Mouse (Mus musculus): ENCODE data around the gene Mthfsd. TPM values are rescaled to one million over a fixed set of nuclear protein-coding genes. Genes with fewer than 3 reads are reported as not detected.
A peak's percentile ranks its signal among the peaks of the same experiment; 100 is the strongest.

The Mthfsd gene
- polyA plus RNA-seq, 1 experiment, result 22.3 TPM

GRCm38 (mm10) chr8:121119635-121120455 is 11.7 kb upstream of the Mthfsd start:
- peaks cover 39% of the 10 kb centered on the region for H3K79me2 ChIP-seq (ENCODE audit: control insufficient read depth, insufficient read depth)
- H3K36me3 ChIP-seq (ENCODE audit: control insufficient read depth, insufficient read depth), result no peaks in the 10 kb centered on the region
- H3K27me3 ChIP-seq (ENCODE audit: control insufficient read depth, insufficient read depth, insufficient read length), result no peaks in the 10 kb centered on the region

GRCm38 (mm10) chr8:121118634-121119420 is 10.6 kb upstream of the Mthfsd start:
- H3K79me2 ChIP-seq (ENCODE audit: control insufficient read depth, insufficient read depth), result peaks cover 39% of the 10 kb centered on the region
- no peak overlapping the region for H3ac ChIP-seq (ENCODE audit: control insufficient read depth, insufficient read length)
- TF ChIP-seq POLR2AphosphoS2 (IDR thresholded peaks at IDR 0.05; ENCODE audit: insufficient read length, low read depth) (no peak), SRF (IDR thresholded peaks at IDR 0.05; ENCODE audit: control insufficient read depth, insufficient read length, low read depth) (no peak), POLR2A (IDR thresholded peaks at IDR 0.05; ENCODE audit: insufficient read length, low read depth) (no peak), MYOG (IDR thresholded peaks at IDR 0.05; ENCODE audit: control insufficient read depth in 1 of 3, insufficient read depth in 1 of 3, insufficient read length in 2 of 3, low read depth in 2 of 3) (no peak), MYOD1 (IDR thresholded peaks at IDR 0.05; ENCODE audit: control insufficient read depth in 1 of 3, insufficient read length in 2 of 3, low read depth in 2 of 3) (no peak), E2F4 (IDR thresholded peaks at IDR 0.05; ENCODE audit: insufficient read depth) (no peak), REST (IDR thresholded peaks at IDR 0.05; ENCODE audit: insufficient read depth, insufficient read length) (no peak), CEBPB (IDR thresholded peaks at IDR 0.05; ENCODE audit: insufficient read depth, poor library complexity, severe bottlenecking) (no peak), MAX (IDR thresholded peaks at IDR 0.05; ENCODE audit: low read depth) (no peak), TCF12 (IDR thresholded peaks at IDR 0.05; ENCODE audit: insufficient read depth, poor library complexity, severe bottlenecking) (no peak), USF1 (IDR thresholded peaks at IDR 0.05; ENCODE audit: low read depth) (no peak), TCF3 (IDR thresholded peaks at IDR 0.05; ENCODE audit: insufficient read length, low read depth) (no peak)
- no peaks in the 10 kb centered on the region for H3K36me3 ChIP-seq (ENCODE audit: control insufficient read depth, insufficient read depth)
- H3K27me3 ChIP-seq (ENCODE audit: control insufficient read depth, insufficient read depth, insufficient read length), result no peaks in the 10 kb centered on the region
- H3K4me2 ChIP-seq (ENCODE audit: low read depth), result peak overlapping the region; percentile 98
- peak overlapping the region; percentile 82 for H3K4me3 ChIP-seq

More at GRCm38 (mm10) chr8:121119635-121120455, 11.7 kb upstream of the Mthfsd start:
- TF ChIP-seq TCF3 (IDR thresholded peaks at IDR 0.05; ENCODE audit: insufficient read length, low read depth) (no peak), E2F4 (IDR thresholded peaks at IDR 0.05; ENCODE audit: insufficient read depth) (no peak), CEBPB (IDR thresholded peaks at IDR 0.05; ENCODE audit: insufficient read depth, poor library complexity, severe bottlenecking) (no peak), POLR2AphosphoS2 (IDR thresholded peaks at IDR 0.05; ENCODE audit: insufficient read length, low read depth) (no peak), TCF12 (IDR thresholded peaks at IDR 0.05; ENCODE audit: insufficient read depth, poor library complexity, severe bottlenecking) (no peak)
- Histone ChIP-seq H3K4me3 (peak overlapping the region; percentile 82), H3K4me2 (ENCODE audit: low read depth) (peak overlapping the region; percentile 98), H3ac (ENCODE audit: control insufficient read depth, insufficient read length) (no peak overlapping the region)

- peaks cover 39% of the 10 kb centered on the region for H3K79me2 ChIP-seq (ENCODE audit: control insufficient read depth, insufficient read depth)
- H3K4me2 ChIP-seq (ENCODE audit: low read depth), result peak overlapping the region; percentile 98
- H3ac ChIP-seq (ENCODE audit: control insufficient read depth, insufficient read length), result peak overlapping the region; percentile 78
- no peaks in the 10 kb centered on the region for H3K27me3 ChIP-seq (ENCODE audit: control insufficient read depth, insufficient read depth, insufficient read length)
- no peaks in the 10 kb centered on the region for H3K36me3 ChIP-seq (ENCODE audit: control insufficient read depth, insufficient read depth)
- TF ChIP-seq E2F4 (IDR thresholded peaks at IDR 0.05; ENCODE audit: insufficient read depth), result no peak
- TF ChIP-seq MAX (IDR thresholded peaks at IDR 0.05; ENCODE audit: low read depth), result no peak
- TF ChIP-seq REST (IDR thresholded peaks at IDR 0.05; ENCODE audit: insufficient read depth, insufficient read length), result no peak
- TF ChIP-seq POLR2AphosphoS2 (IDR thresholded peaks at IDR 0.05; ENCODE audit: insufficient read length, low read depth), result no peak
- TF ChIP-seq TCF3 (IDR thresholded peaks at IDR 0.05; ENCODE audit: insufficient read length, low read depth), result no peak
- TF ChIP-seq POLR2A (IDR thresholded peaks at IDR 0.05; ENCODE audit: insufficient read length, low read depth), result no peak
- TF ChIP-seq MYOD1 (IDR thresholded peaks at IDR 0.05; ENCODE audit: control insufficient read depth in 1 of 3, insufficient read length in 2 of 3, low read depth in 2 of 3), result no peak
- no peak for TF ChIP-seq USF1 (IDR thresholded peaks at IDR 0.05; ENCODE audit: low read depth)
- no peak for TF ChIP-seq CEBPB (IDR thresholded peaks at IDR 0.05; ENCODE audit: insufficient read depth, poor library complexity, severe bottlenecking)
- no peak for TF ChIP-seq TCF12 (IDR thresholded peaks at IDR 0.05; ENCODE audit: insufficient read depth, poor library complexity, severe bottlenecking)
- no peak for TF ChIP-seq MYOG (IDR thresholded peaks at IDR 0.05; ENCODE audit: control insufficient read depth in 1 of 3, insufficient read depth in 1 of 3, insufficient read length in 2 of 3, low read depth in 2 of 3)
- TF ChIP-seq SRF (IDR thresholded peaks at IDR 0.05; ENCODE audit: control insufficient read depth, insufficient read length, low read depth), result no peak
- H3K4me3 ChIP-seq, result peak overlapping the region; percentile 82
Measured at GRCm38 (mm10) chr8:121117906-121118305, 9.7 kb upstream of the Mthfsd start.

- Histone ChIP-seq H3K36me3 (ENCODE audit: control insufficient read depth, insufficient read depth) (no peaks in the 10 kb centered on the region), H3K27me3 (ENCODE audit: control insufficient read depth, insufficient read depth, insufficient read length) (no peaks in the 10 kb centered on the region), H3K4me2 (ENCODE audit: low read depth) (peak overlapping the region; percentile 98), H3K4me3 (peak overlapping the region; percentile 82), H3K79me2 (ENCODE audit: control insufficient read depth, insufficient read depth) (peaks cover 39% of the 10 kb centered on the region), H3ac (ENCODE audit: control insufficient read depth, insufficient read length) (peak overlapping the region; percentile 78)
- TF ChIP-seq MAX (IDR thresholded peaks at IDR 0.05; ENCODE audit: low read depth), result no peak
- TF ChIP-seq TCF12 (IDR thresholded peaks at IDR 0.05; ENCODE audit: insufficient read depth, poor library complexity, severe bottlenecking), result no peak
- TF ChIP-seq POLR2A (IDR thresholded peaks at IDR 0.05; ENCODE audit: insufficient read length, low read depth), result peak; percentile 71
- TF ChIP-seq CEBPB (IDR thresholded peaks at IDR 0.05; ENCODE audit: insufficient read depth, poor library complexity, severe bottlenecking), result no peak
- TF ChIP-seq E2F4 (IDR thresholded peaks at IDR 0.05; ENCODE audit: insufficient read depth), result no peak
- TF ChIP-seq MYOD1 (IDR thresholded peaks at IDR 0.05; ENCODE audit: control insufficient read depth in 1 of 3, insufficient read length in 2 of 3, low read depth in 2 of 3), result peak in 1 of 3 experiments; percentile 51
- TF ChIP-seq SRF (IDR thresholded peaks at IDR 0.05; ENCODE audit: control insufficient read depth, insufficient read length, low read depth), result no peak
- no peak for TF ChIP-seq TCF3 (IDR thresholded peaks at IDR 0.05; ENCODE audit: insufficient read length, low read depth)
- peak in 1 of 3 experiments; percentile 24 for TF ChIP-seq MYOG (IDR thresholded peaks at IDR 0.05; ENCODE audit: control insufficient read depth in 1 of 3, insufficient read depth in 1 of 3, insufficient read length in 2 of 3, low read depth in 2 of 3)
- no peak for TF ChIP-seq USF1 (IDR thresholded peaks at IDR 0.05; ENCODE audit: low read depth)
- TF ChIP-seq REST (IDR thresholded peaks at IDR 0.05; ENCODE audit: insufficient read depth, insufficient read length), result no peak
- peak; percentile 45 for TF ChIP-seq POLR2AphosphoS2 (IDR thresholded peaks at IDR 0.05; ENCODE audit: insufficient read length, low read depth)
Measured at GRCm38 (mm10) chr8:121117186-121117651, 9.0 kb upstream of the Mthfsd start.
